Mouse (Mus musculus) testis, postnatal 10 days (tissue): ENCODE results near the gene C2cd5.
"Not testable (repeated sequence)": the region's sequence is repeated elsewhere in the genome, so short reads cannot be mapped to it uniquely, and the experiment has no call there.

ENCODE experiments used
- DNase-seq: peaks from one replicate; pipeline ENCODE4 v3.0.0; 2021; ENCODE audit warnings: low spot score

Gene C2cd5

GRCm38 (mm10) chr6:143012513-143013215 lies 87.3 kb downstream of the C2cd5 start:
- no peak for DNase-seq

GRCm38 (mm10) chr6:143008865-143009264 lies 91.1 kb downstream of the C2cd5 start:
- DNase-seq = no peak

GRCm38 (mm10) chr6:143005209-143005608 lies 94.7 kb downstream of the C2cd5 start:
- DNase-seq = not testable (repeated sequence)

- DNase-seq = no peak
These were observed 95.1 kb downstream of the C2cd5 start for GRCm38 (mm10) chr6:143004801-143005200.

- no peak for DNase-seq
These were observed 101.5 kb downstream of the C2cd5 start for GRCm38 (mm10) chr6:142998221-142998999.

- DNase-seq = no peak
These were observed 103.1 kb downstream of the C2cd5 start for GRCm38 (mm10) chr6:142996887-142997286.

GRCm38 (mm10) chr6:142995567-142995966 lies 104.4 kb downstream of the C2cd5 start:
- DNase-seq = no peak

GRCm38 (mm10) chr6:142994821-142995220 lies 105.1 kb downstream of the C2cd5 start:
- no peak for DNase-seq

GRCm38 (mm10) chr6:142993705-142994698 lies 105.9 kb downstream of the C2cd5 start:
- peak; percentile 36 for DNase-seq

GRCm38 (mm10) chr6:142992971-142993370 lies 107.0 kb downstream of the C2cd5 start:
- DNase-seq = peak; percentile 14

GRCm38 (mm10) chr6:142992099-142992498 lies 107.8 kb downstream of the C2cd5 start:
- DNase-seq = no peak

- no peak for DNase-seq
These were observed 108.4 kb downstream of the C2cd5 start for GRCm38 (mm10) chr6:142991391-142992059.

- peak; percentile 17 for DNase-seq
These were observed 109.4 kb downstream of the C2cd5 start for GRCm38 (mm10) chr6:142990516-142990915.

GRCm38 (mm10) chr6:142989495-142989894 lies 110.4 kb downstream of the C2cd5 start:
- no peak for DNase-seq

- peak; percentile 87 for DNase-seq
These were observed 111.2 kb downstream of the C2cd5 start for GRCm38 (mm10) chr6:142988753-142989152.

GRCm38 (mm10) chr6:142988231-142988630 lies 111.7 kb downstream of the C2cd5 start:
- no peak for DNase-seq

- DNase-seq = peak; percentile 11
These were observed 112.3 kb downstream of the C2cd5 start for GRCm38 (mm10) chr6:142987616-142988015.

- DNase-seq = not testable (repeated sequence)
These were observed 113.2 kb downstream of the C2cd5 start for GRCm38 (mm10) chr6:142986706-142987105.

- not testable (repeated sequence) for DNase-seq
These were observed 114.2 kb downstream of the C2cd5 start for GRCm38 (mm10) chr6:142985561-142986238.

- DNase-seq = no peak
These were observed 120.0 kb downstream of the C2cd5 start for GRCm38 (mm10) chr6:142979665-142980660.
